Mouse (Mus musculus) lung, postnatal 0 days (tissue): ENCODE data around the gene Vamp1.

Source experiments
- CTCF ChIP-seq: IDR thresholded peaks from 2 replicates; pipeline ENCODE4 v1.5.1; 2016; ENCODE audit warnings: antibody characterized with exemption, mild to moderate bottlenecking
- EP300 ChIP-seq: IDR thresholded peaks from 2 replicates; pipeline ENCODE4 v1.6.1; 2016; ENCODE audit warnings: antibody characterized with exemption, mild to moderate bottlenecking, control low read depth

DNA sequence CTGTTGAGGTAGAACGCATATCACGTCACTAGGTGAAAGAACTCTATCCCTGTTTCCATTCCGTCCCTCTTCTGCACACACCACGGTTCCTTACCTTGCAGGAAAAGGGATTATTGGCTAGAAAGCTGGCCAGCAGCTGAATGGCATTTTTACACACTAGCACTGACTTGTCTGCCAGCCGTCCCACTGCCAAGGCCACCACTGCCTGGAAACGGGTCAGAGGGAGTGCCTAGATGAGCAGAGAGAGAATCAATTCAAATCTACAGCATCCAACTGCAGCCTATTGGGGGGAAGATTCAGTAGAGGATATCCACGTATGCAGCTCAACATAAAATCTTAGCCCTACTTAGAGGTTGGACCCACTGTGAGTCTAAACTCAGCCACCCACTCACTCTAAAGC lies 35.8 kb upstream of the Vamp1 start:
- TF ChIP-seq CTCF (no peak), EP300 (no peak)
